14 mouse cellular contexts compared by ENCODE assay signal in genomic region chr4:70278882-70279281, GRCm38 (mm10).
"Had no signal": no experiment of that assay in that cellular context is flagged by ENCODE, and none has a peak within 500 bp of the region (broad histone marks: within the 10 kb centered on the region; RNA-seq: fewer than 3 reads in every experiment).

No protein-coding gene starts in this region.

- H3K27me3 ChIP-seq: kidney, embryonic 15.5 days; liver, embryonic 13.5 days had no signal

- H3K27ac ChIP-seq: kidney, embryonic 15.5 days; left cerebral cortex, adult 2 months; liver, embryonic 13.5 days; macrophage; stomach, postnatal 0 days had no signal

- H3K4me2 ChIP-seq: kidney, embryonic 15.5 days; liver, embryonic 13.5 days had no signal

- H3K4me1 ChIP-seq: kidney, embryonic 15.5 days; liver, embryonic 13.5 days had no signal

- H3K4me3 ChIP-seq: kidney, embryonic 15.5 days; left cerebral cortex, adult 2 months; liver, embryonic 13.5 days had no signal

- DNase-seq: kidney, postnatal 10 days; kidney, postnatal 36 days; layer of hippocampus, postnatal 36 days; liver, embryonic 13.5 days; lung, adult 2 months; lung, postnatal 14 days; midbrain, embryonic 14.5 days; thymus, adult 2 months; thymus, postnatal 14 days; thymus, postnatal 4 days had no signal

- H3K9me3 ChIP-seq: kidney, embryonic 15.5 days; liver, embryonic 13.5 days had no signal

- H3K9ac ChIP-seq: kidney, embryonic 15.5 days; liver, embryonic 13.5 days had no signal
